Mouse (Mus musculus): ENCODE data around the gene Ifna1. TPM values are rescaled to one million over a fixed set of nuclear protein-coding genes. Genes with fewer than 3 reads are reported as not detected.

The Ifna1 gene
- total RNA-seq, 1 experiment = not detected

- no peak for TF ChIP-seq ZNF384 (IDR thresholded peaks at IDR 0.05; ENCODE audit: low read depth, low read length)
- H3K4me3 ChIP-seq (ENCODE audit: insufficient read depth in 1 of 2, low read depth in 1 of 2, low read length in 2 of 2, poor library complexity in 1 of 2, severe bottlenecking in 1 of 2) = no peak overlapping the region
- in situ Hi-C loops (cut with MboI; ENCODE audit: low sequenced_read_pairs in 2 of 2, unreplicated experiment in 2 of 2) = no loop called here
- no peaks in the 10 kb centered on the region for H3K9me3 ChIP-seq (ENCODE audit: control insufficient read depth, insufficient read depth, low read depth, low read length)
- H3K9ac ChIP-seq (ENCODE audit: insufficient read depth, low read depth, low read length, poor library complexity, severe bottlenecking) = no peak overlapping the region
- H3K4me1 ChIP-seq (ENCODE audit: control insufficient read depth in 2 of 2, insufficient read depth in 2 of 2, low read length in 2 of 2, poor library complexity in 1 of 2) = no peaks in the 10 kb centered on the region
- no peak for DNase-seq (ENCODE audit: low read depth, low spot score)
- H3K36me3 ChIP-seq (ENCODE audit: control insufficient read depth, insufficient read depth, low read length, poor library complexity, severe bottlenecking) = no peaks in the 10 kb centered on the region
- no peak overlapping the region for H3K27ac ChIP-seq (ENCODE audit: insufficient read depth, low read depth, low read length, poor library complexity, severe bottlenecking)
Observed at GRCm38 (mm10) chr4:88888236-88888635, 38.3 kb downstream of the Ifna1 start.

- Histone ChIP-seq H3K4me1 (ENCODE audit: control insufficient read depth in 2 of 2, insufficient read depth in 2 of 2, low read length in 2 of 2, poor library complexity in 1 of 2) (no peaks in the 10 kb centered on the region), H3K27ac (ENCODE audit: insufficient read depth, low read depth, low read length, poor library complexity, severe bottlenecking) (no peak overlapping the region), H3K9me3 (ENCODE audit: control insufficient read depth, insufficient read depth, low read depth, low read length) (no peaks in the 10 kb centered on the region), H3K36me3 (ENCODE audit: control insufficient read depth, insufficient read depth, low read length, poor library complexity, severe bottlenecking) (no peaks in the 10 kb centered on the region), H3K4me3 (ENCODE audit: insufficient read depth in 1 of 2, low read depth in 1 of 2, low read length in 2 of 2, poor library complexity in 1 of 2, severe bottlenecking in 1 of 2) (no peak overlapping the region), H3K9ac (ENCODE audit: insufficient read depth, low read depth, low read length, poor library complexity, severe bottlenecking) (no peak overlapping the region)
- DNase-seq (ENCODE audit: low read depth, low spot score) = no peak
- in situ Hi-C loops (cut with MboI; ENCODE audit: low sequenced_read_pairs in 2 of 2, unreplicated experiment in 2 of 2) = no loop called here
- no peak for TF ChIP-seq HCFC1 (IDR thresholded peaks at IDR 0.05; ENCODE audit: borderline replicate concordance, insufficient read depth, low read length)
- TF ChIP-seq MAFK (IDR thresholded peaks at IDR 0.05; ENCODE audit: insufficient read depth, low read depth, low read length) = no peak
- TF ChIP-seq ZC3H11A (IDR thresholded peaks at IDR 0.05; ENCODE audit: borderline replicate concordance, low read depth, low read length) = no peak
- no peak for TF ChIP-seq CHD2 (IDR thresholded peaks at IDR 0.05; ENCODE audit: low read depth, low read length)
- no peak for TF ChIP-seq ZNF384 (IDR thresholded peaks at IDR 0.05; ENCODE audit: low read depth, low read length)
Observed at GRCm38 (mm10) chr4:88893201-88893754, 43.4 kb downstream of the Ifna1 start.

Other genes with a start within 250 kb of the Ifna1 start
- not detected in 2 replicates for gene Ifna12, start 246.7 kb upstream of the Ifna1 start, total RNA-seq (2012; rRNA removed)
- gene C87499, start 215.7 kb upstream of the Ifna1 start, total RNA-seq (2012; rRNA removed) = not detected in 2 replicates
- gene Ifna13, start 205.6 kb upstream of the Ifna1 start, total RNA-seq (2012; rRNA removed) = not detected in 2 replicates
- not detected in 2 replicates for gene Ifna16, start 173.2 kb upstream of the Ifna1 start, total RNA-seq (2012; rRNA removed)
- not detected in 2 replicates for gene Ifna2, start 166.2 kb upstream of the Ifna1 start, total RNA-seq (2012; rRNA removed)
- gene Ifnab, start 158.7 kb upstream of the Ifna1 start, total RNA-seq (2012; rRNA removed) = not detected in 2 replicates
- 3.7 and 5.3 TPM in 2 replicates for gene Gm26566, start 128.3 kb upstream of the Ifna1 start, total RNA-seq (2012; rRNA removed)
- 20.7 and 31.5 TPM in 2 replicates for gene Klhl9, start 127.6 kb upstream of the Ifna1 start, total RNA-seq (2012; rRNA removed)
- not detected in 2 replicates for gene Gm13271, start 95.2 kb upstream of the Ifna1 start, total RNA-seq (2012; rRNA removed)
- gene Gm13283, start 90.0 kb upstream of the Ifna1 start, total RNA-seq (2012; rRNA removed) = not detected in 2 replicates
- gene Gm13290, start 76.3 kb upstream of the Ifna1 start, total RNA-seq (2012; rRNA removed) = not detected in 2 replicates
- not detected in 2 replicates for gene Gm13289, start 73.2 kb upstream of the Ifna1 start, total RNA-seq (2012; rRNA removed)
- gene Gm13272, start 70.2 kb upstream of the Ifna1 start, total RNA-seq (2012; rRNA removed) = not detected in 2 replicates
- gene Ifnz, start 68.0 kb upstream of the Ifna1 start, total RNA-seq (2012; rRNA removed) = not detected in 2 replicates
- gene Gm13276, start 64.4 kb upstream of the Ifna1 start, total RNA-seq (2012; rRNA removed) = not detected in 2 replicates
- not detected in 2 replicates for gene Gm13277, start 61.5 kb upstream of the Ifna1 start, total RNA-seq (2012; rRNA removed)
- not detected in 2 replicates for gene Gm13278, start 58.5 kb upstream of the Ifna1 start, total RNA-seq (2012; rRNA removed)
- not detected in 2 replicates for gene Gm13275, start 55.6 kb upstream of the Ifna1 start, total RNA-seq (2012; rRNA removed)
- not detected in 2 replicates for gene Gm13279, start 52.7 kb upstream of the Ifna1 start, total RNA-seq (2012; rRNA removed)
- not detected in 2 replicates for gene Gm13285, start 50.4 kb upstream of the Ifna1 start, total RNA-seq (2012; rRNA removed)
- not detected in 2 replicates for gene Gm13287, start 46.8 kb upstream of the Ifna1 start, total RNA-seq (2012; rRNA removed)
- not detected in 2 replicates for gene Gm13288, start 44.6 kb upstream of the Ifna1 start, total RNA-seq (2012; rRNA removed)
- not detected in 2 replicates for gene Ifna7, start 33.9 kb upstream of the Ifna1 start, total RNA-seq (2012; rRNA removed)
- not detected in 2 replicates for gene Ifna11, start 30.1 kb upstream of the Ifna1 start, total RNA-seq (2012; rRNA removed)
- not detected in 2 replicates for gene Ifna6, start 22.7 kb upstream of the Ifna1 start, total RNA-seq (2012; rRNA removed)
- gene Ifna5, start 14.6 kb upstream of the Ifna1 start, total RNA-seq (2012; rRNA removed) = not detected in 2 replicates
- not detected in 2 replicates for gene Ifna4, start 8.2 kb upstream of the Ifna1 start, total RNA-seq (2012; rRNA removed)
- gene Ifne, start 30.1 kb downstream of the Ifna1 start, total RNA-seq (2012; rRNA removed) = not detected in 2 replicates

All from ES-E14 (cell line).